Mouse (Mus musculus) gastrocnemius, postnatal 36 days (tissue): ENCODE data around the gene Syne2. TPM values are rescaled to one million over a fixed set of nuclear protein-coding genes. Genes with fewer than 3 reads are reported as not detected.

Source experiments
- DNase-seq, 2 experiments: peaks; one replicate each; pipeline ENCODE4 v3.0.0; 2022
- intact Hi-C: fragments of 180-260 bp; cut with DNase I; formaldehyde crosslinking; loops from one replicate; pipeline ENCODE4 v1.15.1; 2025
- total RNA-seq, 2 experiments: library from RNA; stranded (reverse); gene quantifications; 2 replicates each; pipeline ENCODE4 v1.2.3; 2021

Gene Syne2
- total RNA-seq, 2 experiments from 2014 or later, result 14.3 to 15.5 TPM

- DNase-seq, result no peak
- intact Hi-C loops, result loop anchor here (5.0 kb wide), 1 partner anchor 117 kb away; no protein-coding TSS in a partner anchor
Measured at GRCm38 (mm10) chr12:76015026-76015425, 197.1 kb downstream of the Syne2 start.

- intact Hi-C loops, result loop anchor here (5.0 kb wide), 1 partner anchor 117 kb away; no protein-coding TSS in a partner anchor
- DNase-seq, result peak; percentile 61 to 63
Measured at GRCm38 (mm10) chr12:76015489-76015888, 197.6 kb downstream of the Syne2 start.

- peak; percentile 59 to 65 for DNase-seq
- intact Hi-C loops, result loop anchor here (2.0 to 5.0 kb wide), 2 partner anchors 116 to 160 kb away; partner anchors contain the start of gene Esr2
Measured at GRCm38 (mm10) chr12:76016123-76017101, 198.5 kb downstream of the Syne2 start.

GRCm38 (mm10) chr12:76018640-76019039, 200.7 kb downstream of the Syne2 start:
- DNase-seq, result no peak
- intact Hi-C loops, result loop anchor here (5.0 kb wide), 1 partner anchor 114 kb away; no protein-coding TSS in a partner anchor

GRCm38 (mm10) chr12:76042301-76042700, 224.4 kb downstream of the Syne2 start:
- intact Hi-C loops, result no loop called here
- no peak for DNase-seq

GRCm38 (mm10) chr12:76046561-76046960, 228.6 kb downstream of the Syne2 start:
- intact Hi-C loops, result no loop called here
- no peak for DNase-seq

- intact Hi-C loops, result no loop called here
Measured at GRCm38 (mm10) chr12:76047921-76048320, 230.0 kb downstream of the Syne2 start.

GRCm38 (mm10) chr12:76048672-76049071, 230.7 kb downstream of the Syne2 start:
- DNase-seq, result no peak
- intact Hi-C loops, result no loop called here

More at GRCm38 (mm10) chr12:76047921-76048320, 230.0 kb downstream of the Syne2 start:
- no peak for DNase-seq

GRCm38 (mm10) chr12:76049343-76049742, 231.4 kb downstream of the Syne2 start:
- intact Hi-C loops, result no loop called here
- no peak for DNase-seq

- intact Hi-C loops, result no loop called here
- DNase-seq, result no peak
Measured at GRCm38 (mm10) chr12:76051879-76052278, 233.9 kb downstream of the Syne2 start.

- intact Hi-C loops, result no loop called here
- no peak for DNase-seq
Measured at GRCm38 (mm10) chr12:76054653-76055052, 236.7 kb downstream of the Syne2 start.

GRCm38 (mm10) chr12:76063001-76063400, 245.1 kb downstream of the Syne2 start:
- intact Hi-C loops, result no loop called here

GRCm38 (mm10) chr12:76070386-76070785, 252.5 kb downstream of the Syne2 start:
- DNase-seq, result no peak
- intact Hi-C loops, result no loop called here

More at GRCm38 (mm10) chr12:76063001-76063400, 245.1 kb downstream of the Syne2 start:
- no peak for DNase-seq

- intact Hi-C loops, result no loop called here
- no peak for DNase-seq
Measured at GRCm38 (mm10) chr12:76071935-76072849, 254.3 kb downstream of the Syne2 start.

- intact Hi-C loops, result no loop called here
- no peak for DNase-seq
Measured at GRCm38 (mm10) chr12:76073066-76073826, 255.3 kb downstream of the Syne2 start.

- intact Hi-C loops, result no loop called here
Measured at GRCm38 (mm10) chr12:76073981-76074380, 256.0 kb downstream of the Syne2 start.

GRCm38 (mm10) chr12:76080876-76081556, 263.1 kb downstream of the Syne2 start:
- DNase-seq, result no peak
- intact Hi-C loops, result no loop called here

More at GRCm38 (mm10) chr12:76073981-76074380, 256.0 kb downstream of the Syne2 start:
- DNase-seq, result no peak

GRCm38 (mm10) chr12:76081557-76082211, 263.8 kb downstream of the Syne2 start:
- peak in 1 of 2 experiments; percentile 30 for DNase-seq
- intact Hi-C loops, result no loop called here

- no peak for DNase-seq
- intact Hi-C loops, result no loop called here
Measured at GRCm38 (mm10) chr12:76085066-76085465, 267.1 kb downstream of the Syne2 start.
